Mouse (Mus musculus): ENCODE data around the gene Olfr221.

DNA sequence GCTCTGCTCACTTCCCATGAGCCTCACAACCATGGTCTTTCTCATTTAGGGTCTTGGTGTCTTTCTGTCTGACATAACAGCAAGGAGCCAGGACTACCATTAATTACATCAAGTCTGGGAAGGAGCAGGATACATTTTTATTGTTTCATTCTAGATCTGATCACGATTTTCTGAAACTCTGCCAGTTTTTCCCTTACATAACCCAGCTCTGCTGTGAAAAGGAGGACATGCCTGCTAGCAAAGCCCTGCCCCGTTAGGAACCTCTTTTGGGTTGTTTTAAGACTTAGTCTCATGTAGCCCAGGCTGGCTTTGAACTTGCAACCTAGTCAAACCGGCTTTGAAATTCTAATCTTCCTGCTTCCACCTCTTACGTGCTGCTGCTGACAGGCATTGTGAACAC is 17.7 kb upstream of the Olfr221 start:
- no peak for TF ChIP-seq CTCF (IDR thresholded peaks at IDR 0.05; ENCODE audit: control insufficient read depth, insufficient read depth, insufficient replicate concordance, low read depth, low read length)
- no peak for TF ChIP-seq POLR2A (IDR thresholded peaks at IDR 0.05; ENCODE audit: control insufficient read depth, low read depth, low read length)

Measured in testis, adult 2 months (tissue).